Mouse (Mus musculus): ENCODE measurements around the gene Slc4a2. TPM values are rescaled to one million over a fixed set of nuclear protein-coding genes. Genes with fewer than 3 reads are reported as not detected.
A peak's percentile ranks its signal among the peaks of the same experiment; 100 is the strongest.

Slc4a2 gene
- polyA plus RNA-seq, 1 experiment = 42.9 TPM

GRCm38 (mm10) chr5:24443204-24443603, 19.6 kb downstream of the Slc4a2 start:
- Histone ChIP-seq H3K4me1 (ENCODE audit: control insufficient read depth, insufficient read depth, low read length) (peaks cover 1% of the 10 kb centered on the region; the same call in 1 of the 2 replicates), H3K27ac (ENCODE audit: control insufficient read depth, insufficient read depth, low read depth, low read length, poor library complexity) (no peak overlapping the region), H3K4me3 (replicated peaks; ENCODE audit: control insufficient read depth, low read depth, low read length) (no peak overlapping the region)
- 86% methylated on average over 7 of the region's 7 CpGs for WGBS
- TF ChIP-seq CTCF (IDR thresholded peaks at IDR 0.05; ENCODE audit: control insufficient read depth, insufficient read depth, low read length) = no peak
- no peak for TF ChIP-seq POLR2A (IDR thresholded peaks at IDR 0.05; ENCODE audit: borderline replicate concordance, control insufficient read depth, low read depth, low read length)

GRCm38 (mm10) chr5:24443927-24444326, 20.3 kb downstream of the Slc4a2 start:
- Histone ChIP-seq H3K4me3 (replicated peaks; ENCODE audit: control insufficient read depth, low read depth, low read length) (peak overlapping the region; percentile 19), H3K4me1 (ENCODE audit: control insufficient read depth, insufficient read depth, low read length) (peaks cover 1% of the 10 kb centered on the region; the same call in 1 of the 2 replicates), H3K27ac (ENCODE audit: control insufficient read depth, insufficient read depth, low read depth, low read length, poor library complexity) (no peak overlapping the region)
- TF ChIP-seq POLR2A (IDR thresholded peaks at IDR 0.05; ENCODE audit: borderline replicate concordance, control insufficient read depth, low read depth, low read length) = no peak
- TF ChIP-seq CTCF (IDR thresholded peaks at IDR 0.05; ENCODE audit: control insufficient read depth, insufficient read depth, low read length) = no peak
- WGBS = 85% methylated on average over 12 of the region's 12 CpGs

DNA sequence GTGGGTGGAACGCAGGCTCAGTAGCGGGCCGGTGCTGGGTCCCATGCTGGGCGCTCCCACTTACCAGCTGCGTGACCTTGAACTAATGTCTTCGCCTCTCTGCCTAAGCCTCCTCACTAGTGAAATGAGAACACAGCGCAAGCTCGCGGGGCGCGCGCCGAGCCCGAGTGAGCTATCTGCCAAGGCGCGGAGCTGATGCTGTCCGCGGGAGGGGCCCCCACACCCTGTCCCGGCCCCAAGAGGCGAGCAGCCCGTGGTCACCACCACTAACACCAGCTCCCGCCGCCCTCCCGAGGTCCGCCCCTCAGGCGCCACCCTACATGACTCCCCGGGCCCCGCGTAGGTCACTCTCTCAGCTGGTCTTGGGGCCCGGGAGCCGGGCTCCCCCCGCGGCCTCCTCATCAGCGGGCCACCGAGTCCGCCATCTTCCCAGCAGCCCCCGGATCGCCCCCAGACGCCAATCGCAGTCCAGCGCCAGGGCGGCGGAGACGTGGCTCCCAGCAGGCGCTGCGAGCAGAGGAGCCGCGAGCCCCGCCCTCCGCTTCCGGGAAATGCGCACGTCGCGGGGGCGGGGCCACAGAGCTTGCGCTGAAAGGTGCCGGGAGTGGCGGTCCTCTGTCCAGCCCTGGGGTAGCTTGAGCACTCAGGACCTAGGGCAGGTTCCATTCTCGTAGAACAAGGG, 21.2 kb downstream of the Slc4a2 start, which contains the start of gene Fastk:
Fastk (minus strand) TSS at position 542 of the 682 bp plus-strand sequence.
- H3K4me3 ChIP-seq (replicated peaks; ENCODE audit: control insufficient read depth, low read depth, low read length) = peak within 1 kb of the TSS; percentile 87
- WGBS = under 1% methylated on average over 60 of the region's 60 CpGs
- TF ChIP-seq POLR2A (IDR thresholded peaks at IDR 0.05; ENCODE audit: borderline replicate concordance, control insufficient read depth, low read depth, low read length) (peak; percentile 74; the same call in 1 of the 2 replicates), CTCF (IDR thresholded peaks at IDR 0.05; ENCODE audit: control insufficient read depth, insufficient read depth, low read length) (peak; percentile 4; the same call in 1 of the 2 replicates)
- peak within 1 kb of the TSS; percentile 86 for H3K27ac ChIP-seq (ENCODE audit: control insufficient read depth, insufficient read depth, low read depth, low read length, poor library complexity)
- peaks cover 1% of the 10 kb centered on the region; the same call in 1 of the 2 replicates for H3K4me1 ChIP-seq (ENCODE audit: control insufficient read depth, insufficient read depth, low read length)

GRCm38 (mm10) chr5:24445428-24446080, 21.9 kb downstream of the Slc4a2 start:
- Histone ChIP-seq H3K4me1 (ENCODE audit: control insufficient read depth, insufficient read depth, low read length) (peaks cover 1% of the 10 kb centered on the region; the same call in 1 of the 2 replicates), H3K27ac (ENCODE audit: control insufficient read depth, insufficient read depth, low read depth, low read length, poor library complexity) (peak overlapping the region; percentile 86), H3K4me3 (replicated peaks; ENCODE audit: control insufficient read depth, low read depth, low read length) (peak overlapping the region; percentile 87)
- WGBS = 72% methylated on average over 20 of the region's 20 CpGs
- TF ChIP-seq POLR2A (IDR thresholded peaks at IDR 0.05; ENCODE audit: borderline replicate concordance, control insufficient read depth, low read depth, low read length) (no peak), CTCF (IDR thresholded peaks at IDR 0.05; ENCODE audit: control insufficient read depth, insufficient read depth, low read length) (no peak)

GRCm38 (mm10) chr5:24446630-24447029, 23.0 kb downstream of the Slc4a2 start:
- Histone ChIP-seq H3K27ac (ENCODE audit: control insufficient read depth, insufficient read depth, low read depth, low read length, poor library complexity) (no peak overlapping the region), H3K4me1 (ENCODE audit: control insufficient read depth, insufficient read depth, low read length) (peaks cover 1% of the 10 kb centered on the region; the same call in 1 of the 2 replicates), H3K4me3 (replicated peaks; ENCODE audit: control insufficient read depth, low read depth, low read length) (no peak overlapping the region)
- whole genome bisulfite sequencing = 92% methylated on average over 7 of the region's 7 CpGs
- TF ChIP-seq POLR2A (IDR thresholded peaks at IDR 0.05; ENCODE audit: borderline replicate concordance, control insufficient read depth, low read depth, low read length) (no peak), CTCF (IDR thresholded peaks at IDR 0.05; ENCODE audit: control insufficient read depth, insufficient read depth, low read length) (no peak)

- H3K4me3 ChIP-seq (replicated peaks; ENCODE audit: control insufficient read depth, low read depth, low read length) = peak within 1 kb of the TSS; percentile 65
- TF ChIP-seq CTCF (IDR thresholded peaks at IDR 0.05; ENCODE audit: control insufficient read depth, insufficient read depth, low read length) (no peak; the same call in 1 of the 2 replicates), POLR2A (IDR thresholded peaks at IDR 0.05; ENCODE audit: borderline replicate concordance, control insufficient read depth, low read depth, low read length) (peak; percentile 40; the same call in 1 of the 2 replicates)
- WGBS = 3% methylated on average over 34 of the region's 34 CpGs
- H3K4me1 ChIP-seq (ENCODE audit: control insufficient read depth, insufficient read depth, low read length) = peaks cover 1% of the 10 kb centered on the region; the same call in 1 of the 2 replicates
- H3K27ac ChIP-seq (ENCODE audit: control insufficient read depth, insufficient read depth, low read depth, low read length, poor library complexity) = peak within 1 kb of the TSS; percentile 48
These were observed 24.1 kb downstream of the Slc4a2 start, which contains the start of gene Tmub1 for GRCm38 (mm10) chr5:24447624-24448298. Gene Tmub1, minus strand, starts transcription at chr5:24447854.

GRCm38 (mm10) chr5:24451264-24452029, 27.8 kb downstream of the Slc4a2 start:
- TF ChIP-seq CTCF (IDR thresholded peaks at IDR 0.05; ENCODE audit: control insufficient read depth, insufficient read depth, low read length) (peak; percentile 0; the same call in 1 of the 2 replicates), POLR2A (IDR thresholded peaks at IDR 0.05; ENCODE audit: borderline replicate concordance, control insufficient read depth, low read depth, low read length) (peak; percentile 81)
- Histone ChIP-seq H3K27ac (ENCODE audit: control insufficient read depth, insufficient read depth, low read depth, low read length, poor library complexity) (peak overlapping the region; percentile 89), H3K4me3 (replicated peaks; ENCODE audit: control insufficient read depth, low read depth, low read length) (peak overlapping the region; percentile 70), H3K4me1 (ENCODE audit: control insufficient read depth, insufficient read depth, low read length) (peaks cover 2% of the 10 kb centered on the region)
- WGBS = 4% methylated on average over 59 of the region's 66 CpGs

Data from bone marrow, adult 2 months (tissue).